Mouse (Mus musculus) kidney, postnatal 10 days (tissue): ENCODE data around the gene Slc35b4.

ENCODE experiments used
- DNase-seq: peaks from one replicate; pipeline ENCODE4 v3.0.0; 2021; ENCODE audit warnings: mixed read lengths

The Slc35b4 gene

GRCm38 (mm10) chr6:34176864-34177247 is at the start of gene Slc35b4:
TSS of gene Slc35b4 (minus strand) at chr6:34177111.
- DNase-seq: peak; percentile 96

GRCm38 (mm10) chr6:34225004-34225599 is 48.2 kb upstream of the Slc35b4 start:
- no peak for DNase-seq

GRCm38 (mm10) chr6:34216450-34217319 is 39.8 kb upstream of the Slc35b4 start:
- no peak for DNase-seq

- no peak for DNase-seq
These were observed 28.8 kb upstream of the Slc35b4 start for GRCm38 (mm10) chr6:34205754-34206153.

GRCm38 (mm10) chr6:34204971-34205572 is 28.2 kb upstream of the Slc35b4 start:
- DNase-seq: peak; percentile 57

GRCm38 (mm10) chr6:34203503-34203902 is 26.6 kb upstream of the Slc35b4 start:
- DNase-seq: no peak

GRCm38 (mm10) chr6:34194981-34195380 is 18.1 kb upstream of the Slc35b4 start:
- no peak for DNase-seq

- peak; percentile 87 for DNase-seq
These were observed 17.0 kb upstream of the Slc35b4 start for GRCm38 (mm10) chr6:34193708-34194475.

GRCm38 (mm10) chr6:34191401-34191800 is 14.5 kb upstream of the Slc35b4 start:
- DNase-seq: no peak

- DNase-seq: no peak
These were observed 12.6 kb upstream of the Slc35b4 start for GRCm38 (mm10) chr6:34189494-34189893.

GRCm38 (mm10) chr6:34187986-34188599 is 11.2 kb upstream of the Slc35b4 start:
- peak; percentile 45 for DNase-seq

- DNase-seq: no peak
These were observed 10.5 kb upstream of the Slc35b4 start for GRCm38 (mm10) chr6:34187273-34187863.

GRCm38 (mm10) chr6:34183326-34183725 is 6.4 kb upstream of the Slc35b4 start:
- DNase-seq: no peak

- no peak for DNase-seq
These were observed 5.0 kb upstream of the Slc35b4 start for GRCm38 (mm10) chr6:34181961-34182360.

GRCm38 (mm10) chr6:34179911-34180310 is 3.0 kb upstream of the Slc35b4 start:
- no peak for DNase-seq

GRCm38 (mm10) chr6:34179007-34179406 is 2.1 kb upstream of the Slc35b4 start:
- peak; percentile 54 for DNase-seq

- no peak for DNase-seq
These were observed 624 bp downstream of the Slc35b4 start for GRCm38 (mm10) chr6:34176111-34176863.

- DNase-seq: no peak
These were observed 2.2 kb downstream of the Slc35b4 start for GRCm38 (mm10) chr6:34174715-34175114.

GRCm38 (mm10) chr6:34173251-34173650 is 3.7 kb downstream of the Slc35b4 start:
- DNase-seq: no peak

- no peak for DNase-seq
These were observed 5.0 kb downstream of the Slc35b4 start for GRCm38 (mm10) chr6:34171748-34172457.
